16 mouse cellular contexts compared by ENCODE assay signal in the genomic region with DNA sequence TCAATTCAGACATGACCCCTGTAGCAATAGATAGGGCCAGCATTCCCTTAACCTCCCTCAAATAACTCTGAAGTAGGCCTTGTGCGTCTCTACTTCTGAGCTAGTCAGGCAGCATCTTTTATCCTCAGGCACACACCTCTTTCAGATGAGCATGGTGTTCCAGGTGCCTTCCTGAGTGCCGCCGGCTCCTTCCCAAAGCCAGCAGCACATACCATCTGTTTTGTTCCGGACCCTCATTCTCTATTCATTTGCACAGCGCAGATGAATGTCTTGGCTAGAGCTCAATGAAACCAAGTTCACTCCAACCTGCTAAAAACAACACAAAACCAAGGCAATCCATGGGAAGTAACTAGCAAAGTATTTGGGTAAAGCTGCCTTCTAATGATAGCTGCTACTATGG.
DNase-seq lines count a peak whose midpoint lies in the region; ATAC-seq and TF ChIP-seq lines count a peak whose summit lies in the region.
"Had no signal": no experiment of that assay in that cellular context is flagged by ENCODE, and none has a peak within 500 bp of the region (broad histone marks: within the 10 kb centered on the region; RNA-seq: fewer than 3 reads in every experiment).

No protein-coding gene starts in this region.

- no peak for TF ChIP-seq POLR2A in brain, embryonic 14.5 days (IDR thresholded peaks at IDR 0.05; ENCODE audit: borderline replicate concordance, extremely low read depth, insufficient read depth, insufficient read length, poor library complexity, severe bottlenecking)

- DNase-seq in frontal cortex, postnatal 25 days (ENCODE audit: low spot score in 2 of 2), result no peak
- peak; percentile 49 for DNase-seq in brain, embryonic 14.5 days (ENCODE audit: low read depth)
- DNase-seq in cerebellum, adult 18-20 months, result peak; percentile 73 to 81
- peak; percentile 65 to 71 for DNase-seq in cerebellum, postnatal 25 days
- no peak for DNase-seq in gastrocnemius, postnatal 10 days
- no peak for DNase-seq in lung, postnatal 14 days
- DNase-seq: heart, adult 11 months; kidney, adult 9 months; kidney, postnatal 36 days; lung, embryonic 14.5 days; lung, postnatal 4 days; retina, postnatal 1 day; right cerebral cortex, postnatal 4 days had no signal

- ATAC-seq in frontal cortex, adult (ENCODE audit: low TSS enrichment), result peak; percentile 36; the same call in 1 of the 2 replicates
- ATAC-seq: intestine, embryonic 15.5 days; liver, embryonic 12.5 days had no signal

- TF ChIP-seq CTCF in brain, embryonic 14.5 days (IDR thresholded peaks at IDR 0.05; ENCODE audit: borderline replicate concordance, extremely low read depth, insufficient read depth, insufficient read length), result no peak

Comparison
In these comparisons a context has a peak if more than half of its experiments do, and no peak if none do; other contexts are left out.
1. DNase-seq: peak in brain, embryonic 14.5 days (single experiment), cerebellum, adult 18-20 months (2 of 2) and cerebellum, postnatal 25 days (2 of 2); none in frontal cortex, postnatal 25 days (0 of 2), gastrocnemius, postnatal 10 days (single experiment) and lung, postnatal 14 days (single experiment).